Mouse (Mus musculus) embryonic facial prominence, embryonic 14.5 days (tissue): ENCODE results near the gene C1s2. TPM values are rescaled to one million over a fixed set of nuclear protein-coding genes. Genes with fewer than 3 reads are reported as not detected.

ENCODE experiments used
- ATAC-seq: fragments of 200-750 bp; cut with Nextera tagmentation; 2 replicates; pipeline ENCODE4 v1.8.0; 2017; ENCODE audit warnings: low read depth, moderate number of reproducible peaks, moderate TSS enrichment
- DNase-seq: peaks from one replicate; pipeline ENCODE4 v3.0.0-alpha.2; 2015; ENCODE audit warnings: low spot score
- H3K27ac ChIP-seq: fragments of 300-500 bp; sonication (generic); replicated peaks from 2 replicates; pipeline ENCODE4 v1.5.1; 2014; ENCODE audit warnings: low read depth, mild to moderate bottlenecking, low read length, moderate library complexity
- H3K27me3 ChIP-seq: fragments of 300-500 bp; sonication (generic); replicated peaks from 2 replicates; pipeline ENCODE4 v1.6.1; 2014; ENCODE audit warnings: low read length; ENCODE audit not compliant: control insufficient read depth, insufficient read depth
- H3K36me3 ChIP-seq: fragments of 300-500 bp; sonication (generic); 2 replicates; pipeline ENCODE4 v1.6.1; 2014; ENCODE audit warnings: low read length, mixed read lengths; ENCODE audit not compliant: control insufficient read depth, insufficient read depth
- H3K4me1 ChIP-seq: fragments of 300-500 bp; sonication (generic); 2 replicates; pipeline ENCODE4 v1.6.1; 2014; ENCODE audit warnings: antibody characterized with exemption, low read length; ENCODE audit not compliant: control insufficient read depth, insufficient read depth
- H3K4me2 ChIP-seq: fragments of 300-500 bp; sonication (generic); 2 replicates; pipeline ENCODE4 v1.6.1; 2014; ENCODE audit warnings: low read depth, mild to moderate bottlenecking, low read length, moderate library complexity, mixed read lengths
- H3K4me3 ChIP-seq: fragments of 300-500 bp; sonication (generic); 2 replicates; pipeline ENCODE4 v1.5.1; 2014; ENCODE audit warnings: low read depth, mild to moderate bottlenecking, low read length
- H3K9ac ChIP-seq: fragments of 300-500 bp; sonication (generic); 2 replicates; pipeline ENCODE4 v1.6.1; 2014; ENCODE audit warnings: low read depth, mild to moderate bottlenecking, low read length, moderate library complexity, mixed read lengths
- H3K9me3 ChIP-seq: fragments of 300-500 bp; sonication (generic); 2 replicates; pipeline ENCODE4 v1.6.1; 2016; ENCODE audit warnings: low read length; ENCODE audit not compliant: control insufficient read depth
- WGBS: fragments of 180-500 bp; shearing (Covaris S2); extraction: QIAGEN DNeasy Blood & Tissue Kit; methylation state at CpG from one replicate; pipeline ENCODE4 v1.1.7; 2014; 5-methylcytosine and 5-hydroxymethylcytosine counted together
- polyA plus RNA-seq: library from polyadenylated mRNA; unstranded; fragments of >200 nt; fragmentation: Nextera tagmentation; extraction: Ambion mirVana; gene quantifications from 2 replicates; pipeline ENCODE4 v1.2.1, GENCODE M21; 2014

The C1s2 gene
- polyA plus RNA-seq, 1 experiment from 2014 or later: 0.11 TPM

GRCm38 (mm10) chr6:124625612-124626011, 10.3 kb downstream of the C1s2 start:
- Histone ChIP-seq H3K4me3 (no peak overlapping the region), H3K9me3 (no peaks in the 10 kb centered on the region), H3K4me1 (no peaks in the 10 kb centered on the region), H3K27me3 (no peaks in the 10 kb centered on the region), H3K27ac (no peak overlapping the region), H3K4me2 (no peak overlapping the region), H3K9ac (no peak overlapping the region), H3K36me3 (no peaks in the 10 kb centered on the region)
- ATAC-seq (no peak), DNase-seq (no peak)
- 85% methylated on average over 13 of the region's 13 CpGs for WGBS

GRCm38 (mm10) chr6:124602031-124602430, 33.9 kb downstream of the C1s2 start:
- ATAC-seq (no peak), DNase-seq (no peak)
- 85% methylated on average over 4 of the region's 4 CpGs for WGBS
- Histone ChIP-seq H3K4me3 (no peak overlapping the region), H3K4me1 (no peaks in the 10 kb centered on the region), H3K27ac (no peak overlapping the region), H3K4me2 (no peak overlapping the region), H3K36me3 (no peaks in the 10 kb centered on the region), H3K9ac (no peak overlapping the region), H3K27me3 (no peaks in the 10 kb centered on the region), H3K9me3 (0 out of 2 replicates have a peak, but pooled peaks cover 3% of the 10 kb centered on the region)

GRCm38 (mm10) chr6:124593121-124593520, 42.8 kb downstream of the C1s2 start:
- 68% methylated on average over 8 of the region's 8 CpGs for WGBS
- Histone ChIP-seq H3K4me1 (no peaks in the 10 kb centered on the region), H3K9me3 (no peaks in the 10 kb centered on the region), H3K9ac (no peak overlapping the region), H3K4me3 (no peak overlapping the region), H3K27ac (no peak overlapping the region), H3K27me3 (no peaks in the 10 kb centered on the region), H3K36me3 (no peaks in the 10 kb centered on the region), H3K4me2 (no peak overlapping the region)
- DNase-seq: no peak
- no peak for ATAC-seq

- no peaks in the 10 kb centered on the region for H3K9me3 ChIP-seq
- ATAC-seq (no peak), DNase-seq (no peak)
- H3K9ac ChIP-seq: no peak overlapping the region
- H3K27ac ChIP-seq: no peak overlapping the region
- no peaks in the 10 kb centered on the region for H3K4me1 ChIP-seq
- H3K36me3 ChIP-seq: no peaks in the 10 kb centered on the region
- 76% methylated on average over 4 of the region's 4 CpGs for WGBS
- no peaks in the 10 kb centered on the region for H3K27me3 ChIP-seq
- H3K4me3 ChIP-seq: no peak overlapping the region
- no peak overlapping the region for H3K4me2 ChIP-seq
These were observed 43.6 kb downstream of the C1s2 start for GRCm38 (mm10) chr6:124592186-124592700.

- DNase-seq (no peak), ATAC-seq (no peak)
- Histone ChIP-seq H3K27ac (no peak overlapping the region), H3K4me1 (no peaks in the 10 kb centered on the region), H3K9me3 (no peaks in the 10 kb centered on the region), H3K9ac (no peak overlapping the region), H3K4me3 (no peak overlapping the region), H3K27me3 (no peaks in the 10 kb centered on the region), H3K36me3 (no peaks in the 10 kb centered on the region), H3K4me2 (no peak overlapping the region)
These were observed 47.1 kb downstream of the C1s2 start for GRCm38 (mm10) chr6:124588771-124589170.

GRCm38 (mm10) chr6:124586266-124586665, 49.6 kb downstream of the C1s2 start:
- H3K4me3 ChIP-seq: no peak overlapping the region
- no peak overlapping the region for H3K27ac ChIP-seq
- no peaks in the 10 kb centered on the region for H3K27me3 ChIP-seq
- DNase-seq: no peak
- ATAC-seq: no peak
- WGBS: 71% methylated on average over 4 of the region's 4 CpGs
- H3K36me3 ChIP-seq: no peaks in the 10 kb centered on the region
- no peaks in the 10 kb centered on the region for H3K9me3 ChIP-seq
- no peaks in the 10 kb centered on the region for H3K4me1 ChIP-seq
- no peak overlapping the region for H3K9ac ChIP-seq
- H3K4me2 ChIP-seq: no peak overlapping the region

GRCm38 (mm10) chr6:124585761-124586160, 50.1 kb downstream of the C1s2 start:
- no peaks in the 10 kb centered on the region for H3K36me3 ChIP-seq
- H3K9me3 ChIP-seq: no peaks in the 10 kb centered on the region
- no peak overlapping the region for H3K9ac ChIP-seq
- no peaks in the 10 kb centered on the region for H3K27me3 ChIP-seq
- H3K4me2 ChIP-seq: no peak overlapping the region
- WGBS: 86% methylated on average over 3 of the region's 3 CpGs
- H3K4me3 ChIP-seq: no peak overlapping the region
- DNase-seq: no peak
- ATAC-seq: no peak
- no peak overlapping the region for H3K27ac ChIP-seq
- H3K4me1 ChIP-seq: no peaks in the 10 kb centered on the region

GRCm38 (mm10) chr6:124584935-124585334, 51.0 kb downstream of the C1s2 start:
- no peak overlapping the region for H3K27ac ChIP-seq
- H3K36me3 ChIP-seq: no peaks in the 10 kb centered on the region
- no peak overlapping the region for H3K9ac ChIP-seq
- ATAC-seq (no peak), DNase-seq (no peak)
- H3K27me3 ChIP-seq: no peaks in the 10 kb centered on the region
- WGBS: 78% methylated on average over 3 of the region's 3 CpGs
- H3K4me2 ChIP-seq: no peak overlapping the region
- H3K4me1 ChIP-seq: no peaks in the 10 kb centered on the region
- no peaks in the 10 kb centered on the region for H3K9me3 ChIP-seq
- no peak overlapping the region for H3K4me3 ChIP-seq

- Histone ChIP-seq H3K9ac (no peak overlapping the region), H3K27me3 (no peaks in the 10 kb centered on the region), H3K4me1 (no peaks in the 10 kb centered on the region), H3K36me3 (no peaks in the 10 kb centered on the region), H3K9me3 (no peaks in the 10 kb centered on the region), H3K4me2 (no peak overlapping the region), H3K4me3 (no peak overlapping the region), H3K27ac (no peak overlapping the region)
- DNase-seq (no peak), ATAC-seq (no peak)
- 64% methylated on average over 1 of the region's 1 CpGs for WGBS
These were observed 53.7 kb downstream of the C1s2 start for GRCm38 (mm10) chr6:124582231-124582630.
